Mouse (Mus musculus) cortical plate, adult 2 months (tissue): ENCODE data around the gene Lama1.

Experiments
- CTCF ChIP-seq: fragments of 200-500 bp; IDR thresholded peaks from 2 replicates; pipeline ENCODE4 v1.5.1; 2011; ENCODE audit warnings: mild to moderate bottlenecking, control low read depth, low read length; ENCODE audit not compliant: insufficient read depth; ENCODE audit errors: extremely low read depth
- POLR2A ChIP-seq: fragments of 200-500 bp; IDR thresholded peaks from 2 replicates; pipeline ENCODE4 v1.6.1; 2011; ENCODE audit warnings: mild to moderate bottlenecking, low read length, control low read depth; ENCODE audit not compliant: insufficient read depth; ENCODE audit errors: extremely low read depth

- TF ChIP-seq POLR2A (no peak), CTCF (no peak)
Measured at GRCm38 (mm10) chr17:67838948-67839347, 141.9 kb downstream of the Lama1 start.
